Mouse (Mus musculus) liver, embryonic 14.5 days (tissue): Measurements from ENCODE around the gene Gm10722.
"Not testable (repeated sequence)": the region's sequence is repeated elsewhere in the genome, so short reads cannot be mapped to it uniquely, and the experiment has no call there.

ENCODE experiments used
- CTCF ChIP-seq: IDR thresholded peaks from 2 replicates; pipeline ENCODE4 v1.5.1; 2016; ENCODE audit warnings: antibody characterized with exemption, low read depth, control low read depth
- EP300 ChIP-seq: IDR thresholded peaks from 2 replicates; pipeline ENCODE4 v1.6.1; 2016; ENCODE audit warnings: antibody characterized with exemption, low read depth

- not testable (repeated sequence) for TF ChIP-seq CTCF, EP300
These were observed 26.0 kb downstream of the Gm10722 start for GRCm38 (mm10) chr9:3026741-3027140.
